Mouse (Mus musculus): ENCODE data around the gene Zpbp. TPM values are rescaled to one million over a fixed set of nuclear protein-coding genes. Genes with fewer than 3 reads are reported as not detected.

Gene Zpbp
- 2.1 TPM for polyA plus RNA-seq (2014; fragmentation: Illumina TruSeq; extraction: RNeasy Lipid Tissue Mini Kit (QIAGEN cat#74804); ENCODE audit: low read depth, low replicate concordance)

DNA sequence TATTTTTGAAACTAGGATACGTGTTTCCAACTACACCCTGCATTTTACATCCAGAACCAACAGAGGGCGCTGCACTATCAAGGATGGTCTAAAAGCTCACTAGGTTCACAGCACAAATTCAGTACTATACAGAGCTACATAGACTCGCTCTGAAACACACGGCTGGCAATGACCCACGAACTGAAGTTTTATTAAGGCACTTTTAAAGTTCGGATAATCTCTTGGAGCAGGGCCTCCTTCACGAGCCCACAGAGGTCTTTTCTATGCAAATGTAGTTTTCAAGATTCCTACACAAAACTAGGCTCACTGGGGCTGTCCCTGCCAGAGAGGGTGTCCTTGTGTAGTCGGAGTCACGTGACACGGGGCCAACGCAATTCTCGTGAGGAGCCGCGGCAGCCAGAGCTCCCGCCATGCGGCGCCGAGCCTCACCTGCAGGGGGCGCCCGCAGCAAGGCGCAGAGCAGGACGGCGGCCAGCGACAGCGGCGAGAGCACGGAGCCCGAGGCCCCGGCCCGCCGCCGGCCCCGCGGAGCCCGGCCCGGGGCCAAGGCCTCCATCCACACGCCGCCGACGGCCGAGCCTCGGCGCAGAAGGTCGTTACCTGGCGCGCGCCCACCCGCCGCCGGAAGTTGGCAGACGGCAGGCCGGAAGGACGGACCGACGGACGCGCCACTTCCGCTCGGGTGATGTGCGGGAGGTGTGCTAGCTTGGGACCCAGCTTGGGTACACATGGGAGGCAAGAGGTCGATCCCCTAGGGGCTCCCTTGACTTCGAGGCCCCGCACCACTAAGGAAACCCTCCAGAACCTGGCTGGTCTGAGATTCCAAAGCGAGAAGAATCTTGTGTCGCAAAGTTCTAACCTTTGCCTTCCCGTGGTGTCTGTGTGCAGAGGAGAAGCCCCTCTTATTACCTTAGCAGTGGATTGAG is at the start of gene Zpbp, which contains the start of gene Spata48:
Gene Zpbp (minus strand): TSS at position 774 of the 926 bp plus-strand sequence.
Gene Spata48 (plus strand): TSS at position 460 of the 926 bp plus-strand sequence.

Other genes with a start within 250 kb of the Zpbp start
- 0.65 TPM for gene Spata48, start 314 bp downstream of the Zpbp start, polyA plus RNA-seq (2014; fragmentation: Illumina TruSeq; extraction: RNeasy Lipid Tissue Mini Kit (QIAGEN cat#74804); ENCODE audit: low read depth, low replicate concordance)
- not detected for gene 4930512M02Rik, start 165.4 kb upstream of the Zpbp start, polyA plus RNA-seq (2014; fragmentation: Illumina TruSeq; extraction: RNeasy Lipid Tissue Mini Kit (QIAGEN cat#74804); ENCODE audit: low read depth, low replicate concordance)
- 1.1 TPM for gene Ikzf1, start 222.6 kb upstream of the Zpbp start, polyA plus RNA-seq (2014; fragmentation: Illumina TruSeq; extraction: RNeasy Lipid Tissue Mini Kit (QIAGEN cat#74804); ENCODE audit: low read depth, low replicate concordance)